Mouse (Mus musculus) MEL (cell line): ENCODE results near the gene 2610528J11Rik. TPM values are rescaled to one million over a fixed set of nuclear protein-coding genes. Genes with fewer than 3 reads are reported as not detected.

Source experiments
- DNase-seq: peaks from one replicate; pipeline ENCODE4 v3.0.0; 2011; ENCODE audit warnings: low read depth, low spot score
- H3K27ac ChIP-seq: 2 replicates; pipeline ENCODE4 v1.5.1; 2012; ENCODE audit warnings: low read depth, mild to moderate bottlenecking, control low read depth, low read length, moderate library complexity; ENCODE audit not compliant: control insufficient read depth
- H3K27me3 ChIP-seq, 2 experiments: fragments of 150-350 bp in 1 of 2; sonication (generic) in 1 of 2; 2 replicates each; pipeline ENCODE4 v1.6.1; 2012; ENCODE audit warnings: low read length in 2 of 2, mild to moderate bottlenecking in 2 of 2, improper control_type of control experiment in 1 of 2, moderate library complexity in 1 of 2; ENCODE audit not compliant: insufficient read depth in 2 of 2, control insufficient read depth in 1 of 2
- H3K36me3 ChIP-seq, 2 experiments: 2 replicates each; pipeline ENCODE4 v1.6.1; 2012 to 2014; ENCODE audit warnings: low read length in 2 of 2, improper control_type of control experiment in 1 of 2, inconsistent platforms in 1 of 2, mild to moderate bottlenecking in 1 of 2; ENCODE audit not compliant: insufficient read depth in 2 of 2, control insufficient read depth in 1 of 2
- H3K4me1 ChIP-seq, 2 experiments: fragments of 150-350 bp in 1 of 2; sonication (generic) in 1 of 2; 2 replicates each; pipeline ENCODE4 v1.6.1; 2012; ENCODE audit warnings: low read length in 2 of 2, improper control_type of control experiment in 1 of 2, mild to moderate bottlenecking in 1 of 2; ENCODE audit not compliant: insufficient read depth in 2 of 2, control insufficient read depth in 1 of 2
- H3K4me3 ChIP-seq, 2 experiments: fragments of 150-350 bp in 1 of 2; sonication (generic) in 1 of 2; 2 replicates each; pipeline ENCODE4 v1.5.1; 2012; ENCODE audit warnings: low read depth in 2 of 2, low read length in 2 of 2, mild to moderate bottlenecking in 2 of 2, moderate library complexity in 2 of 2, control low read depth in 1 of 2, improper control_type of control experiment in 1 of 2; ENCODE audit not compliant: control insufficient read depth in 1 of 2, insufficient read depth in 1 of 2
- H3K79me2 ChIP-seq: 2 replicates; pipeline ENCODE4 v1.6.1; 2012; ENCODE audit warnings: mild to moderate bottlenecking, low read length, moderate library complexity; ENCODE audit not compliant: control insufficient read depth, poor library complexity, insufficient read depth
- H3K9ac ChIP-seq: 2 replicates; pipeline ENCODE4 v1.6.1; 2012; ENCODE audit warnings: low read depth, mild to moderate bottlenecking, control low read depth, low read length, moderate library complexity; ENCODE audit not compliant: control insufficient read depth, poor library complexity, severe bottlenecking
- H3K9me3 ChIP-seq: fragments of 150-350 bp; sonication (generic); replicated peaks from 2 replicates; pipeline ENCODE4 v1.6.1; 2012; ENCODE audit warnings: mild to moderate bottlenecking, low read length, improper control_type of control experiment, moderate library complexity; ENCODE audit not compliant: insufficient read depth
- BHLHE40 ChIP-seq: IDR thresholded peaks from 2 replicates; pipeline ENCODE4 v1.6.1; 2012; ENCODE audit warnings: low read depth, mild to moderate bottlenecking, inconsistent platforms, low read length, improper control_type of control experiment, borderline replicate concordance
- CHD1 ChIP-seq: IDR thresholded peaks from 2 replicates; pipeline ENCODE4 v1.6.1; 2012; ENCODE audit warnings: low read depth, mild to moderate bottlenecking, inconsistent platforms, low read length, improper control_type of control experiment
- CHD2 ChIP-seq: IDR thresholded peaks from 2 replicates; pipeline ENCODE4 v1.6.1; 2011; ENCODE audit warnings: low read length, improper control_type of control experiment
- ELF1 ChIP-seq: IDR thresholded peaks from 2 replicates; pipeline ENCODE4 v1.6.1; 2014; ENCODE audit warnings: low read depth, mild to moderate bottlenecking, inconsistent platforms, low read length, improper control_type of control experiment, moderate library complexity
- EP300 ChIP-seq, 2 experiments: IDR thresholded peaks; 2 replicates each; pipeline ENCODE4 v1.6.1; 2011; ENCODE audit warnings: improper control_type of control experiment in 2 of 2, low read length in 2 of 2, low read depth in 1 of 2, mild to moderate bottlenecking in 1 of 2
- GABPA ChIP-seq: IDR thresholded peaks from 2 replicates; pipeline ENCODE4 v1.6.1; 2012; ENCODE audit warnings: low read depth, mild to moderate bottlenecking, inconsistent platforms, low read length, improper control_type of control experiment, moderate library complexity
- GATA1 ChIP-seq: IDR thresholded peaks from 2 replicates; pipeline ENCODE4 v1.6.1; 2011; ENCODE audit warnings: low read depth, low read length, improper control_type of control experiment
- HCFC1 ChIP-seq: IDR thresholded peaks from 2 replicates; pipeline ENCODE4 v1.6.1; 2012; ENCODE audit warnings: low read depth, mild to moderate bottlenecking, inconsistent platforms, low read length, improper control_type of control experiment, moderate library complexity
- JUND ChIP-seq: IDR thresholded peaks from 2 replicates; pipeline ENCODE4 v1.6.1; 2011; ENCODE audit warnings: low read depth, mild to moderate bottlenecking, improper control_type of control experiment, low read length
- MAFK ChIP-seq: IDR thresholded peaks from 2 replicates; pipeline ENCODE4 v1.6.1; 2011; ENCODE audit warnings: low read depth, mild to moderate bottlenecking, low read length, improper control_type of control experiment, borderline replicate concordance
- MAZ ChIP-seq: IDR thresholded peaks from 2 replicates; pipeline ENCODE4 v1.6.1; 2012; ENCODE audit warnings: low read depth, mild to moderate bottlenecking, inconsistent platforms, low read length, improper control_type of control experiment
- MEF2A ChIP-seq: IDR thresholded peaks from 2 replicates; pipeline ENCODE4 v1.6.1; 2014; ENCODE audit warnings: low read depth, mild to moderate bottlenecking, inconsistent platforms, low read length, improper control_type of control experiment; ENCODE audit not compliant: poor library complexity, insufficient replicate concordance, severe bottlenecking; ENCODE audit errors: extremely low read depth
- MXI1 ChIP-seq: IDR thresholded peaks from 2 replicates; pipeline ENCODE4 v1.6.1; 2011; ENCODE audit warnings: mild to moderate bottlenecking, low read depth, low read length, improper control_type of control experiment
- MYB ChIP-seq: IDR thresholded peaks from 2 replicates; pipeline ENCODE4 v1.6.1; 2011; ENCODE audit warnings: mild to moderate bottlenecking, low read depth, low read length, improper control_type of control experiment
- MYC ChIP-seq: IDR thresholded peaks from 2 replicates; pipeline ENCODE4 v1.6.1; 2011; ENCODE audit warnings: low read depth, mild to moderate bottlenecking, low read length, improper control_type of control experiment, moderate library complexity
- NRF1 ChIP-seq: IDR thresholded peaks from 2 replicates; pipeline ENCODE4 v1.6.1; 2014; ENCODE audit warnings: low read depth, mild to moderate bottlenecking, inconsistent platforms, low read length, improper control_type of control experiment, moderate library complexity; ENCODE audit not compliant: poor library complexity, insufficient read depth, severe bottlenecking
- POLR2A ChIP-seq, 2 experiments: IDR thresholded peaks; 2 replicates each; pipeline ENCODE4 v1.6.1; 2011 to 2012; ENCODE audit warnings: low read length in 2 of 2, mild to moderate bottlenecking in 2 of 2, control low read depth in 1 of 2, improper control_type of control experiment in 1 of 2, low read depth in 1 of 2, moderate library complexity in 1 of 2; ENCODE audit not compliant: control insufficient read depth in 1 of 2, insufficient read depth in 1 of 2, poor library complexity in 1 of 2
- POLR2AphosphoS2 ChIP-seq: IDR thresholded peaks from 2 replicates; pipeline ENCODE4 v1.6.1; 2011; ENCODE audit warnings: low read length, improper control_type of control experiment
- POLR2AphosphoS5 ChIP-seq: IDR thresholded peaks from 2 replicates; pipeline ENCODE4 v1.6.1; 2012; ENCODE audit warnings: low read depth, borderline replicate concordance, mild to moderate bottlenecking, inconsistent platforms, low read length, moderate library complexity, mixed read lengths
- RAD21 ChIP-seq: IDR thresholded peaks from 2 replicates; pipeline ENCODE4 v1.6.1; 2011; ENCODE audit warnings: mild to moderate bottlenecking, low read depth, low read length, improper control_type of control experiment
- RCOR1 ChIP-seq: IDR thresholded peaks from 2 replicates; pipeline ENCODE4 v1.6.1; 2012; ENCODE audit warnings: low read depth, mild to moderate bottlenecking, inconsistent platforms, low read length, improper control_type of control experiment
- SIN3A ChIP-seq: IDR thresholded peaks from 2 replicates; pipeline ENCODE4 v1.6.1; 2012; ENCODE audit warnings: low read length, improper control_type of control experiment, inconsistent platforms
- TAL1 ChIP-seq: IDR thresholded peaks from 2 replicates; pipeline ENCODE4 v1.6.1; 2012; ENCODE audit warnings: mild to moderate bottlenecking, inconsistent platforms, low read length, moderate library complexity, mixed read lengths
- UBTF ChIP-seq: IDR thresholded peaks from 2 replicates; pipeline ENCODE4 v1.6.1; 2012; ENCODE audit warnings: low read depth, mild to moderate bottlenecking, inconsistent platforms, low read length, improper control_type of control experiment, moderate library complexity, borderline replicate concordance; ENCODE audit not compliant: insufficient read depth
- ZC3H11A ChIP-seq: IDR thresholded peaks from 2 replicates; pipeline ENCODE4 v1.6.1; 2012; ENCODE audit warnings: low read depth, mild to moderate bottlenecking, inconsistent platforms, low read length, improper control_type of control experiment
- ZKSCAN1 ChIP-seq: IDR thresholded peaks from 2 replicates; pipeline ENCODE4 v1.6.1; 2012; ENCODE audit warnings: low read depth, mild to moderate bottlenecking, inconsistent platforms, low read length, improper control_type of control experiment, moderate library complexity
- ZMIZ1 ChIP-seq: IDR thresholded peaks from 2 replicates; pipeline ENCODE4 v1.6.1; 2012; ENCODE audit warnings: low read depth, mild to moderate bottlenecking, inconsistent platforms, low read length, improper control_type of control experiment, moderate library complexity
- ZNF384 ChIP-seq: IDR thresholded peaks from 2 replicates; pipeline ENCODE4 v1.6.1; 2012; ENCODE audit warnings: low read depth, mild to moderate bottlenecking, inconsistent platforms, low read length, improper control_type of control experiment
- polyA plus RNA-seq, 2 experiments: library from polyadenylated mRNA; stranded (reverse) in 1 of 2; unstranded in 1 of 2; fragments of >175 nt in 1 of 2; fragments of >200 nt in 1 of 2; gene quantifications; 2 replicates each; pipeline versions ENCODE4 v1.2.1 to v1.2.4; 2012; ENCODE audit warnings: low replicate concordance in 2 of 2, low read depth in 1 of 2; ENCODE audit not compliant: insufficient read length in 2 of 2, insufficient read depth in 1 of 2, missing spikeins in 1 of 2
- total RNA-seq: library from RNA; depleted of rRNA; stranded (reverse); fragments of 300-350 nt; gene quantifications from 2 replicates; pipeline ENCODE4 v1.2.3, GENCODE M21; 2012

2610528J11Rik gene
- total and polyA plus RNA-seq, 3 experiments = not detected

GRCm38 (mm10) chr4:118522248-118522647 is 4.6 kb upstream of the 2610528J11Rik start:
- Histone ChIP-seq H3K27me3 (peaks cover 4 to 5% of the 10 kb centered on the region in 2 experiments), H3K9me3 (no peaks in the 10 kb centered on the region), H3K36me3 (no peaks in the 10 kb centered on the region), H3K27ac (no peak overlapping the region), H3K4me3 (no peak overlapping the region), H3K9ac (no peak overlapping the region), H3K79me2 (no peaks in the 10 kb centered on the region), H3K4me1 (no peaks in the 10 kb centered on the region)
- no peak for DNase-seq
- TF ChIP-seq POLR2AphosphoS5 = no peak
- no peak for TF ChIP-seq MAZ
- TF ChIP-seq MEF2A = no peak
- TF ChIP-seq EP300 (IDR thresholded peaks at IDR 0.05; ENCODE audit: low read depth in 1 of 2, low read length in 2 of 2) = no peak
- no peak for TF ChIP-seq HCFC1
- no peak for TF ChIP-seq SIN3A
- TF ChIP-seq CHD1 = no peak
- no peak for TF ChIP-seq MAFK
- no peak for TF ChIP-seq ELF1
- TF ChIP-seq POLR2A (IDR thresholded peaks at IDR 0.05; ENCODE audit: control insufficient read depth in 1 of 2, insufficient read depth in 1 of 2, low read depth in 1 of 2, low read length in 2 of 2, poor library complexity in 1 of 2) = no peak
- no peak for TF ChIP-seq ZMIZ1
- no peak for TF ChIP-seq GATA1
- TF ChIP-seq ZC3H11A = no peak
- TF ChIP-seq ZKSCAN1 = no peak
- TF ChIP-seq ZNF384 = no peak
- TF ChIP-seq UBTF = no peak
- TF ChIP-seq TAL1 = no peak
- TF ChIP-seq GABPA = no peak

GRCm38 (mm10) chr4:118523976-118524375 is 2.8 kb upstream of the 2610528J11Rik start:
- Histone ChIP-seq H3K27ac (no peak overlapping the region), H3K4me3 (no peak overlapping the region), H3K36me3 (no peaks in the 10 kb centered on the region), H3K27me3 (peaks cover 4 to 7% of the 10 kb centered on the region in 2 experiments)
- TF ChIP-seq BHLHE40 = no peak
- no peak for TF ChIP-seq MYC
- TF ChIP-seq MAZ = no peak
- TF ChIP-seq NRF1 = no peak
- no peak for TF ChIP-seq POLR2AphosphoS2
- TF ChIP-seq MYB = no peak
- no peak for TF ChIP-seq MXI1
- no peak for TF ChIP-seq GABPA
- TF ChIP-seq RCOR1 = no peak
- no peak for TF ChIP-seq CHD2
- no peak for TF ChIP-seq ZNF384
- no peak for TF ChIP-seq TAL1
- no peak for TF ChIP-seq JUND
- no peak for TF ChIP-seq MEF2A
- TF ChIP-seq RAD21 = no peak
- no peak for TF ChIP-seq GATA1
- TF ChIP-seq UBTF = no peak
- TF ChIP-seq, all 39 proteins: peak for 0
- no peak for DNase-seq
- H3K4me1 ChIP-seq = no peaks in the 10 kb centered on the region
- no peaks in the 10 kb centered on the region for H3K9me3 ChIP-seq
- H3K9ac ChIP-seq = no peak overlapping the region
- H3K79me2 ChIP-seq = no peaks in the 10 kb centered on the region
